Mouse (Mus musculus) adrenal gland, postnatal 14 days (tissue): ENCODE measurements at regions not wholly inside any gene's neighbourhood (a gene's known extent, or its start where the extent isn't known, plus 50 kb on each side); places are given as distances from the start of the nearest gene placed in this dataset.
A peak's percentile ranks its signal among the peaks of the same experiment; 100 is the strongest.

Experiments
- DNase-seq: peaks from one replicate; pipeline ENCODE4 v3.0.0; 2021; ENCODE audit warnings: mixed read lengths

DNA sequence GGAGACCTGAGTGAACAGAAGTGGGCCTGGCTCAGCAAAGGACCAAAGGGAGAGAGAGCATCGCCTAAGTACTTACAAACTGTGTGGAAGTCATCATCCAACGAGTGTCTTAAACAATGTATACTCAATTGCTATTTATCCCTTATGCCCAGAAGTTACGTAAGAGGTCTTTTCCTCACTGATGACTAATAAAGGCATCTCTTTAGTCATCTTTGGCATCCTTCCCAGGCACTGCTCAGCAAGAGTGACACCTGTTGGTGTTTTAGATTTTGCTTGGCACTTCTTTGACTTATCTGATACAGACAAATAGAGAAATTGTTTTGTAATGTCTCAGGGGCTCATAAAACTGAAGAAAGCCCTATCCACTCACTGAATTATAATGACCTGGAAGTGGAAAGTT lies 59.4 kb upstream of the Cenpw start:
- peak; percentile 7 for DNase-seq

- no peak for DNase-seq
These were observed 57.5 kb upstream of the Cenpw start for GRCm38 (mm10) chr10:30257889-30258288.
